Mouse (Mus musculus) liver, adult 2 months (tissue): Measurements from ENCODE around the gene 4933407L21Rik. TPM values are rescaled to one million over a fixed set of nuclear protein-coding genes. Genes with fewer than 3 reads are reported as not detected.
A peak's percentile ranks its signal among the peaks of the same experiment; 100 is the strongest.

Source experiments
- DNase-seq: peaks from one replicate; pipeline ENCODE4 v3.0.0-alpha.2; 2011; ENCODE audit warnings: low read depth, low spot score; ENCODE audit errors: extremely low read depth
- H3K27ac ChIP-seq: fragments of 200-500 bp; replicated peaks from 2 replicates; pipeline ENCODE4 v1.5.1; 2012; ENCODE audit warnings: low read depth, mild to moderate bottlenecking, control low read depth, inconsistent platforms, low read length; ENCODE audit not compliant: insufficient read depth
- H3K27me3 ChIP-seq: fragments of 200-500 bp; 2 replicates; pipeline ENCODE4 v1.6.1; 2012; ENCODE audit warnings: mild to moderate bottlenecking, moderate library complexity, low read length, inconsistent platforms; ENCODE audit not compliant: control insufficient read depth, insufficient read depth
- H3K36me3 ChIP-seq: fragments of 200-500 bp; 2 replicates; pipeline ENCODE4 v1.6.1; 2012; ENCODE audit warnings: low read length, inconsistent platforms; ENCODE audit not compliant: control insufficient read depth, insufficient read depth
- H3K4me1 ChIP-seq: fragments of 200-500 bp; 2 replicates; pipeline ENCODE4 v1.6.1; 2011; ENCODE audit warnings: low read length; ENCODE audit not compliant: control insufficient read depth, insufficient read depth
- H3K4me3 ChIP-seq: fragments of 200-500 bp; 2 replicates; pipeline ENCODE4 v1.5.1; 2011; ENCODE audit warnings: low read depth, mild to moderate bottlenecking, control low read depth, low read length, moderate library complexity; ENCODE audit not compliant: insufficient read depth
- H3K79me2 ChIP-seq: fragments of 200-500 bp; 2 replicates; pipeline ENCODE4 v1.6.1; 2012; ENCODE audit warnings: inconsistent platforms, mild to moderate bottlenecking, low read length, moderate library complexity; ENCODE audit not compliant: control insufficient read depth, insufficient read depth
- H3K9ac ChIP-seq: fragments of 200-500 bp; 2 replicates; pipeline ENCODE4 v1.6.1; 2012; ENCODE audit warnings: low read depth, mild to moderate bottlenecking, control low read depth, inconsistent platforms, low read length
- CTCF ChIP-seq: fragments of 200-500 bp; IDR thresholded peaks from 2 replicates; pipeline ENCODE4 v1.5.1; 2011; ENCODE audit warnings: low read depth, low read length, control low read depth
- POLR2A ChIP-seq: fragments of 200-500 bp; IDR thresholded peaks from 2 replicates; pipeline ENCODE4 v1.6.1; 2011; ENCODE audit warnings: low read length, control low read depth; ENCODE audit not compliant: insufficient read depth; ENCODE audit errors: extremely low read depth
- WGBS: fragments of 180-500 bp; shearing (Covaris S2); methylation state at CpG from one replicate; pipeline ENCODE4 v1.1.7; 2018; 5-methylcytosine and 5-hydroxymethylcytosine counted together
- polyA plus RNA-seq: library from polyadenylated mRNA; depleted of rRNA; stranded (reverse); fragments of >200 nt; gene quantifications from 2 replicates; pipeline ENCODE4 v1.2.3, GENCODE M21; 2012
- total RNA-seq: library from RNA; depleted of rRNA; stranded (reverse); fragments of >200 nt; gene quantifications from 2 replicates; pipeline ENCODE4 v1.2.3, GENCODE M21; 2014

Gene 4933407L21Rik
- total and polyA plus RNA-seq, 2 experiments = not detected

DNA sequence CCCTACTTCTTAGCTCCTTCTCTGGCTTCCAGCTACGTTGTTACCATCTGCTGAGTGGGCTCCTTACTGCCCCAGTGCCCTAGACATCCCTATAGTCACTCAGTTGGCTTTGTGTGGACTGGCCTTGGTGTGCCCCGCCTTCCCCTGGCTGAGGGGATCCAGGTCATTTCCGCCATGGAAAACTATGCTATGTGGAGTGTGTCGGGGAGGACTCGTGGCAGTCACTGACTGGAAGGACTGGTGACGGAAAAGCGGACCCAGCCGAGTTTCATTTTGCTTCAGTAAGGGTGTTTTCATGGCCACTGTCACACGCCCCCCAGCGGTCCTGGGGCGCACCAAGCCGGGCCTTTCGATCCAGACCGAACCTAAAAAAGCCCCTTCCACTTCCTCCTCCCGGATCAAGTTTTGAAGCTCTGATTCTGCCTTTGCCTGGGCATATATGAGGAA is 32.9 kb upstream of the 4933407L21Rik start:
- Histone ChIP-seq H3K4me3 (peak overlapping the region; percentile 71), H3K27me3 (no peaks in the 10 kb centered on the region), H3K27ac (no peak overlapping the region), H3K36me3 (no peaks in the 10 kb centered on the region), H3K9ac (peak overlapping the region; percentile 19), H3K4me1 (peaks cover 8% of the 10 kb centered on the region), H3K79me2 (no peaks in the 10 kb centered on the region)
- no peak for TF ChIP-seq POLR2A
- peak; percentile 62 for TF ChIP-seq CTCF
- WGBS = 11% methylated on average over 15 of the region's 15 CpGs
- peak; percentile 46 for DNase-seq

GRCm38 (mm10) chr1:85896110-85896509 is 32.2 kb upstream of the 4933407L21Rik start:
- Histone ChIP-seq H3K79me2 (no peaks in the 10 kb centered on the region), H3K27me3 (no peaks in the 10 kb centered on the region), H3K9ac (no peak overlapping the region), H3K4me1 (peaks cover 11% of the 10 kb centered on the region), H3K27ac (no peak overlapping the region), H3K36me3 (no peaks in the 10 kb centered on the region), H3K4me3 (no peak overlapping the region)
- 73% methylated on average over 5 of the region's 5 CpGs for WGBS
- no peak for DNase-seq
- TF ChIP-seq CTCF (no peak), POLR2A (no peak)

GRCm38 (mm10) chr1:85896781-85897700 is 31.2 kb upstream of the 4933407L21Rik start:
- Histone ChIP-seq H3K27ac (no peak overlapping the region), H3K36me3 (no peaks in the 10 kb centered on the region), H3K4me1 (peaks cover 11% of the 10 kb centered on the region), H3K9ac (no peak overlapping the region), H3K79me2 (no peaks in the 10 kb centered on the region), H3K4me3 (no peak overlapping the region), H3K27me3 (no peaks in the 10 kb centered on the region)
- no peak for DNase-seq
- 69% methylated on average over 12 of the region's 12 CpGs for WGBS
- no peak for TF ChIP-seq CTCF
- no peak for TF ChIP-seq POLR2A

GRCm38 (mm10) chr1:85897901-85898760 is 30.2 kb upstream of the 4933407L21Rik start:
- Histone ChIP-seq H3K36me3 (no peaks in the 10 kb centered on the region), H3K4me1 (peaks cover 13% of the 10 kb centered on the region)

DNA sequence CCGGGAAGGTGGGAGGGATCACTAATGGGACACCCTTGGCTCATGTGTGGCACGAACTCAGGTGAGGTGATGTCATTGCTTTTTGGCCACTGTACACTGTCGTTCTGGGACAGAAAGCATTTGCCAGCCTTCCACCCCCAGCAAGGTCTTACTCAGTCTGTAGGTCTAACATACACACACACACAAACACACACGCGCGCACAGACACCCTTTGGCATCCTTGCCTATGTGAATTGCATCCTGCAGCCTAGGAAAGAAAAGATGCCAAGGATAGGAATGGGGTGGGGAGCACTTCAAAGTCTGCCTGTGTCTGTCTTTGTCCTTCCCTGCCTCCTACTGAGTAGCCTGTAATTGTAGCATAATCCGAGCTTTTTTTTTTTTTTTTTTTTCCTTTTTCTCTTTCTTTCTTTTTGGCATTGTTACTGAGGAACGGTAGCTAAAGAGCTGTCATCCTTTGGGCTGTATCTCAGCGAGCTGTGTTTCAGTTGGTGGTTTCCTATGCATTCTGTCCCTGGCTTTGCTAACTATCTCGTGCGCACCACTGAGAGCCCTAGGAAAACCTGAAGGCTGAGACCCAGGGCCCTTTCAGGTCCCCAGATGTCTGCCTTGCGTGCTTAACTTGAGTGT is 29.4 kb upstream of the 4933407L21Rik start:
- H3K4me3 ChIP-seq = no peak overlapping the region
- TF ChIP-seq CTCF = no peak
- TF ChIP-seq POLR2A = no peak
- H3K79me2 ChIP-seq = no peaks in the 10 kb centered on the region
- no peaks in the 10 kb centered on the region for H3K27me3 ChIP-seq
- H3K36me3 ChIP-seq = no peaks in the 10 kb centered on the region
- 57% methylated on average over 12 of the region's 12 CpGs for WGBS
- H3K4me1 ChIP-seq = peaks cover 13% of the 10 kb centered on the region
- no peak overlapping the region for H3K9ac ChIP-seq
- no peak overlapping the region for H3K27ac ChIP-seq
- DNase-seq = no peak

More at GRCm38 (mm10) chr1:85897901-85898760, 30.2 kb upstream of the 4933407L21Rik start:
- DNase-seq = no peak
- Histone ChIP-seq H3K27me3 (no peaks in the 10 kb centered on the region), H3K4me3 (no peak overlapping the region), H3K79me2 (no peaks in the 10 kb centered on the region), H3K9ac (no peak overlapping the region), H3K27ac (no peak overlapping the region)
- WGBS = 70% methylated on average over 8 of the region's 8 CpGs
- TF ChIP-seq POLR2A = no peak
- TF ChIP-seq CTCF = no peak
